Mouse (Mus musculus) heart, postnatal 25 days (tissue): ENCODE measurements around the gene Prkag2. TPM values are rescaled to one million over a fixed set of nuclear protein-coding genes. Genes with fewer than 3 reads are reported as not detected.

Source experiments
- DNase-seq: peaks from one replicate; pipeline ENCODE4 v3.0.0; 2022; ENCODE audit warnings: low spot score
- intact Hi-C: fragments of 180-260 bp; cut with DNase I; formaldehyde crosslinking; loops from one replicate; pipeline ENCODE4 v1.15.1; 2025
- total RNA-seq, 2 experiments: library from RNA; stranded (reverse); gene quantifications; 2 replicates each; pipeline ENCODE4 v1.2.3; 2021

Gene Prkag2
- total RNA-seq, 2 experiments from 2014 or later = 29.7 to 36.6 TPM

DNA sequence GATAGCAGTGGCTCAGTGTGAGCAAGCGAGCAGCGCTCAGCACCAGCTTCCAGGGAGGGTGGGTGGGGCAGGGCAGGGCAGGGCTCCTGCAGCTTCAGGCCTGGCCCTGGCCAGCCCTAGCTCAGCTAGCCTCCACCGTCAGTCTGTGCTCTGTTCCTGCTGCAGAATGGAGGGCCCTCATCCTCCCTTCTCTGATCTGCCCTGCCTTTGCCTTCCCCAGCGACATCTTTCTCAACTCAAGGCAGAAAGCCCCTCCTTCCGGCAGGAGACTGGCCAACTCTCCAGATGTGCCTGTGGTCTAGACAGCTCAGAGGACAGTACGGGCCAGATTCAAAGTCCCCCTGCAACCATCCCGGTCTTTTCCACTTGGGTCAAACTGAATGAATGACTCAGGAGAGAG is 42.0 kb downstream of the Prkag2 start:
- intact Hi-C loops = no loop called here
- DNase-seq = peak; percentile 44

DNA sequence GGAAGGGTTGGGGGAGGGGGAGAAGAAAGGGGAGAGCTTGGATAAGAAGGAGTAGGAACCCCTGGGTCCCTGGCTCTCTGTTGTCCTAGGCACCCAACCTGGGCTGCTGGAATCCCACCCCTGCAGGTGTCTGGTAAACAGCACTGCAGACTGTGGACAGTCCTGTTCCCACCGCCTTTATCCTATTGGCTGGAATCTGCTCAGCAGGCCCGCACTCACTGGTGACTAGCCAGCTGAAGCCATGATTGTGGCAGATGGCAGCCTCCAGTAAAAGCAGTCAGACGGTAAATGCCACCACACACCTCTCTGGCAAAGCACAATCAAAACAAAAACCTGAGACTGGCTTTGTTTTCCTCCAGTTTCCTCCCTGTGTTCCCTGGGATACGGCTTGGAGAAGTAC is 45.2 kb downstream of the Prkag2 start:
- DNase-seq = no peak
- intact Hi-C loops = no loop called here

DNA sequence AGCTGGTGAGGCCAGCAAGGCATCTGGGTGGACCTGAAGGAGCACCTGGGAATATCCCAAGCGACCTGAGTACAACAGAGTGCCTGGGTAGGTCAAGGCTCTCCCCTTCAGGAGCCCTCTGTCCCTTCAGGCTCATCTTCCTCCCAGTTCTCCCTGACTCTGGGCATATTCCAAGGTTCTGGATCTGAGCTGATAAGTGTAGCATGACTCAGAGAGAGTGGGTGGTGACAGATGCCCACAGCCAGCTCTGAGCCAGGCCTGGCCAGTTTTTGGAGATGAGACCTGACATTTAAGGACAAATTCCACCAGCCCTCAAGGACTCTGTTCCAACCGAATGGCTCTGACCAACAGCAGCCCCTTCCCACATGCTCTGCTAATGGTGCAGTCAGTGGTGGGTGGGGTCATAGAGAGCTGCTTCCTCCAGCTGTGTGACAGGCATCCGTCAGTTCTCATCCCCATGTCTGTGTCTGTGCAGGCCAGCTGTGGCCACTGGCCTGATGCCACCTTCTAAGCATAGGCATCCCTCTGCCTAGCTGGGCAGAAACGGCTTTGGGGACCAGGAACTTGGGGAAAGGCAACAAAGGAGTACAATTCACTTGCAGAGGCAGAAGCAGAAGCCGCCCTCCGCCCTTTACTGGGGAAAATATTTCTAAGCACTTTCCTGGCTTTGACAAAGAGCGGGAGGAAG is 46.3 kb downstream of the Prkag2 start:
- intact Hi-C loops = no loop called here
- no peak for DNase-seq

DNA sequence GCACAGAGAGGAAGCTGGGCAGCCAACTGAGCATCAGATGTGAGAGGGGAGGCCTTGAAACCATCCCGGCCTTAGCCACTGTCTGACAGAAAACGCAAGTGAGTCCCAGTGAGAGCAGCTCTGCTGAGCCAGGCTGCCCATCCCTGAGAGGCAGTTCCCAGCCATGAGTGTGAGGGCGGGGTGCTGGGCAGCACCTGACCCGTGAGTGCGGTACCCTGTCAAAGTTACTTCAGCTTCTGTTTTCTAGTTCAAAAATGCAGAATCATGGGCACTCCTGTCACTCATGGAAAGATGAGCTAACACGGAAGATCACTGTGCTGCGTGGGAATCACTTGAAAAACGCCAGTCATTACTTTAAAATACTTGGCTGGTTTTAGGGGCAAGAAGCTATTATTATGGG is 49.6 kb downstream of the Prkag2 start:
- no peak for DNase-seq
- intact Hi-C loops = no loop called here

DNA sequence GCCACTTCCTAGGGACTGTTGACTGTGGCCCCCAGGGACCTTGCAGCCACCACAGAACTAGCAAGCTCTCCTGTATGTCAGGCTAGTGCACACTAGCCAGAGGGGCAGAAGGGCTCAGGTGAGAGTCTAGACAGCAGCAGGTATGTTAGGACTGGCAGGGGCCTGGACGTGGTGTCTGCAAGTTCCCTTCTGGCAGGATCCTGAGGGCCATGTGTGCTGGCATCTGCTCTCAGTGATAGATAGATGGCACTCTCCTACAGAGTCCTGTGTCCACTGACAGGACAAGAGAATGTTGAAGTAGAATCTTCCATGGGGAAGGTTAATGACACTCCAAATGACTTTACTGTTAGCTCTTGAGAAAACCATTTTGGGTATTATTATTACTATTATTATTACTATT is 52.8 kb downstream of the Prkag2 start:
- intact Hi-C loops = no loop called here
- no peak for DNase-seq

DNA sequence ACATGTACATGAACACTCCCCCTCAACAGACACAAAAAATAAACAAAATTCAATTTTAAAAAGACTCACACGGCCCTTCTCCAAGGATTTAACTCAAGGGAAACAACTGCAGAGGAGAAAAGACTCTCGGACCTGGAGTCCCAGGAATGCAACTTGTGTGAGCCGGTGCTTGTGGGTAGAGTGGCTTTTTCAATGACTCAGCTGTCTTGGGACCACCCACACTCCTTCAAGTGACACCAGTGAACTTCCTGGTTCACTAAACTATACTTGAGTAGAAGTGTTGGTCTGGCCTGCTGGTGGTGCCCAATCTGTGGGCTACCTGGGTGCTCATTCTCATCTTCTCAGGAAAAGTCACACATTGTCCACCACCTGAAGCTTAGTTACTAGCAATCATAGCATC is 53.7 kb downstream of the Prkag2 start:
- intact Hi-C loops = no loop called here
- DNase-seq = no peak

DNA sequence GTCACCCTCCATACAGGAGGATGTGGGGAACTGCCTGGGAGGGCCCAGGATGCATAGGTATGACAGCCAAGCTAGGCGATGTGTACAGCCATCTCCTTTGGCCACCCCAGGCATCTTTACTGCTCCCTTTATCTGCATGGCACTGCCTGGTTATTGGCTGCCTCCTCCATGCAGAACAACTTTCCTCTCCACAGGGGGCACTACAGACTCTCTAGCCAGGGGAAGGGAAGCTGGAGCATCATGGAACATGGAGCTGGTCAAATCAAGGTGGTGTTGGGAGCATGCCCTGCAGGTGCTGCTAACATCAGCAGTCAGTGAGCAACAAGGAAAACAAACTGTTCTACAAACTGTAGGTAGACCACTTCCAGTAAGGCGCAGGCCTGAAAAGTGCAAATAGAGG is 56.4 kb downstream of the Prkag2 start:
- intact Hi-C loops = no loop called here
- DNase-seq = no peak

DNA sequence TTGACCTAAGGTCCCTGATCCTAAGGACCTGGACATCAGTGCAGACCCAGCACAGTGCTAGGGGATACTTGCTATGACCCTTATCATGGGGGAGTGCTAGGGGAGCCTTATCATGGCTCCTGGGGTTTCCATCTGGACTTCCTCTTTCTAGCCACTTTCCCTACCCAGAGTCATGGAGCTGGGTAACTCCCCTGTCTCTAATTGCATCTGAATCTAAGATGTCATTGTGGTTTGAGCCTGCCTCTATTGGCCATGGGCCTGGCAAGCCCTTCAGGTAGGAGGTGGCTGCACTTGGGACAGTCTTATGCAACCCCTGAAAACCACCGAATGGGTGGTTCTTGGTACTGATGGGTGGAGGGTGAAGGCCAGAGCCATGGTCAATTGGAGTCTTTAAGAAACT is 58.5 kb downstream of the Prkag2 start:
- no peak for DNase-seq
- intact Hi-C loops = no loop called here

DNA sequence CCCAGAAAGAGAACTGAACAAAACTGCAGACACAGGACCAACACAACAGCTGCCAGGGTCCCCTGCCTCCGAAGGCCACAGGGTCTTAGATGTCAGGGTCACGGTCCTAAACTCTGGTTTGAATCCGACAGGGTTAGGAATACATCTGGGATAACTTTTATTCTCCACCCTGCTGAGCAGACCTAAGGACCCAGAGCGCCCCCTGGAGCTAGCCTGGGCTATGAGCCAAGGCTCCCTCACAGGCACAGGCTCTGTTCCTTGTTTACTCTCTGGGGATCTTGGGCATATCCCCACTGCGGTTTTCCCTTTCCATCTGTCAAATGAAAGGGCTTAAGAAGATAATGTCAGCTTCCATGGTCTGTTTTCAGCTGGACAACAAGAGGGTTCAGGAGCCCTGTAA is 59.1 kb downstream of the Prkag2 start:
- DNase-seq = no peak
- intact Hi-C loops = no loop called here

DNA sequence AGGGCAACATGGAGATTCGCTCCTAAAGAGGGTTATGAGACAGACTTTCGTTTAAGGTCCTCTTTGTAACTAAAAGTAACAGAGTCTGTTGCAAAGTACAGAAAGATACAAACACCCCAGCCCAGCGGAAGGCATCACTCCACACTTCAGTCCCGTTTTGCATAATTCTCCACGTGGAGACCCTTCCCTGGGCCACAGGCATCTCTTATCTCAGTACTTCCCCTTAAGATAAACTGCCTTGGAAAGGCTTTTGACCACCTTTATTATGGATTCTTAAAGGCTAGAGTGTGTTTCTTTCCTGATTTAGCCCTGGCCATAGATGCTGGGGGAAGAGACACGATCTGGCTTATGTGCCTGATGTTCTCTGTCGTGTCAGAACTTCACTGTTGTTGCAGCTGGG is 59.5 kb downstream of the Prkag2 start:
- intact Hi-C loops = no loop called here
- no peak for DNase-seq

DNA sequence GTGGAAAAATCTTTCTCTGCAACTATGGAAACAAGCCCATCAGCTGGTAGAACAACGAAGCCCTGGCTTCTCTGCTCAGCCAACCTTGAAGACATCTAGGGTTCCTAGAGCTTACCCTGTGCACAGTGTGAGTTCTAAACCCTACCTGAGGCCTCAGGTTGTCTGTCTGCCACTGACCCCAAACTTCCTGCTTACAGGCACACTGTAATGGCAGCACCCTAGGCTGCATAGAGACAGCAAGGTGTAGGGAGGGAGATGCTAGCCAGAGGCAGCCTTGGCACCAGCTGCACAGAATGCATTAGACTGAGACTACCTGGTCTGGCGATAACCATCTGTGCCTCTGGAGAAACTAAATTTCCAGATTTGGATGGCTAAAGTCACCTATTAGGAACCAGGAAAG is 61.6 kb downstream of the Prkag2 start:
- intact Hi-C loops = no loop called here
- DNase-seq = no peak

DNA sequence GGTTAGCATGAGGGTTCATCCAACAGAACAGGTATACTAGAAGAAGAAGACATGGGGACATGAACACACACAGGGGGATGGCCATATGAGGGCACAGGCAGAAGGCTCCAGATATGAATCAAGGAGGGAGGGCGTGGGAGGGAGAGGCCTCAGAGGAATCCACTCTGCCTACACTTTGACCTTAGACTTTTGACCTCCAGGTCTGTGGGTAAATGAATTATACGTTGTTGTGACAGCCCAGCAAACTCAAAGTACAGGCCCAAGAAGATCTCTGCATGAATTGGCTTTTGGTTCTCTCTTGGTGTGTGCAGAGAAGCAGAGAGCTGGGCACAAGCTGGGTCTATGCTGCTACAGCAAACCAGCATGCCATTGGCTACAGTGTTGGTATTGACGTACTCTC is 65.1 kb downstream of the Prkag2 start:
- DNase-seq = no peak
- intact Hi-C loops = no loop called here

DNA sequence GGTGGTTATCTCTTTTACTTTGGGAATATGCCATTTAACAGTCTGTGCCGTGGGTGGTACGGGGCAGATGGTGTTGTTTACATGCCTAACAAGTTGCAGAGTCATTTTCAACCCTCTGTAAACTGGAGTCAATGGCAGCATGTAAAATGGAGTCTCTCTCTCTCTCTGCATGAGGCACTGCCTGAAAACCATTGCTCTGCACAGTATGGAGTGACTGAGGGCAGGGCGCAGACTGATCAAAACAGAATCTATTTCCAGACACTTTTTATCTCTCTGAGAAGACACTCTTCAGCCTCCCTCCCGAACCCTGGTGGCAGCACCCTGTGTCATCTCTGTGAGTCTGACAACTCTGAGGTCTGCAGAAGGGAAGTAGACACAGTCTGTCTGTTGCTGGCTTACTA is 69.0 kb downstream of the Prkag2 start:
- no peak for DNase-seq
- intact Hi-C loops = no loop called here

DNA sequence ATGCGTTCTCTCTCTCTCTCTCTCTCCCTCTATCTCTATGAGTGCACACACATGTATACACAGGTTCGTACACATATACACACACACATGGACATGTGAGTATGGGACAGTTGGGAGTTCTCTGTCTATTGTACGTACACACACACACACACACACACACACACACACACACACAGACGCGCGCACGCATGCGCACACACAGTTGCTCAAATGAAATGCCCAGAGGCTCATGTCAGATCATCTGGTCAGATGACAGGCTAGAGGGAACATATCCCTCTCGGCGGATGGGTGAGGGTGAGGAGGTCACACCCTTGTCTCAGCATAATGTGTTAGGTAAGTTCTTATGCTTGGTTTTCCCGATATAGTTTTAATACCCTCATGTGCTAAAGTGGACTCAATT is 69.4 kb downstream of the Prkag2 start:
- no peak for DNase-seq
- intact Hi-C loops = no loop called here

DNA sequence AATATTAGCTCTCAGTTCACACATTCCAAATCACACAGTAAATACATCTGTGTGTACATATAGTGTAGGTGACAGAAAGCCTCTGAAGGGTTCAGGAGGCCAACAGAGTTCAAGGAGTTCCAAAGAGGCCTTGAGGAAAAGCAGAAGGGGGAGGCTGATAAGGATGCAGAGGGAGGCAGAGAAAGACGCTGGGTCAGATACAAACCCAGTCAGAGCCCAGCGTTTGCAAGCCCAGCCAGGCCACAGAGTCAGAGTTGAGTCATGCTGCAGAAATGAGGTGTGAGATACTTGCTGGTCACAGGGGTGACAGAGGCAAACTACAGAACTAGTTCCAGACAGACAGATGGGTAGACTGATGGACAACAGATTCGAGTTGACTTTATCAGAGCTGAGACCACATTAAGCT is 70.2 kb downstream of the Prkag2 start:
- peak; percentile 35 for DNase-seq
- intact Hi-C loops = no loop called here

DNA sequence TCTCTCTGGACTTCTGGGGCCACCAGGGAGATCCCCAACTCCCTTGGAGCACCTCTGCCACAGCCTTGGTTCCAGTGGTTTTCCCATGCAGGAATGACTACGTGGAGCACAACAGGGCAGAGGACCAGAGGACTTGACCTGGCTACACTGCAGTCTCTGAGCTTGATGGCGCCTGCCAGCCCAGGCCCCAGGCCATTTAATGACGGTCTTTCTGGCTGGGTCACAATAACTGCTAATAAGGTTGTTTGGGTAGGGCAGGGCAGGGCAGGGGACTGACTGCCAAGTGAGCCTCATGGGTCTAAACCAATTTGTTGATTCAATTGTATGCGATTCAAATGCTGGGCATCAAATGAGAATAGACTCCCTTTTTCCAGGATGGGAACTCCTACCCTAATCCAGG is 72.8 kb downstream of the Prkag2 start:
- intact Hi-C loops = loop anchor here (10.0 kb wide), 1 partner anchor 137 kb away; no protein-coding TSS in a partner anchor
- DNase-seq = no peak

DNA sequence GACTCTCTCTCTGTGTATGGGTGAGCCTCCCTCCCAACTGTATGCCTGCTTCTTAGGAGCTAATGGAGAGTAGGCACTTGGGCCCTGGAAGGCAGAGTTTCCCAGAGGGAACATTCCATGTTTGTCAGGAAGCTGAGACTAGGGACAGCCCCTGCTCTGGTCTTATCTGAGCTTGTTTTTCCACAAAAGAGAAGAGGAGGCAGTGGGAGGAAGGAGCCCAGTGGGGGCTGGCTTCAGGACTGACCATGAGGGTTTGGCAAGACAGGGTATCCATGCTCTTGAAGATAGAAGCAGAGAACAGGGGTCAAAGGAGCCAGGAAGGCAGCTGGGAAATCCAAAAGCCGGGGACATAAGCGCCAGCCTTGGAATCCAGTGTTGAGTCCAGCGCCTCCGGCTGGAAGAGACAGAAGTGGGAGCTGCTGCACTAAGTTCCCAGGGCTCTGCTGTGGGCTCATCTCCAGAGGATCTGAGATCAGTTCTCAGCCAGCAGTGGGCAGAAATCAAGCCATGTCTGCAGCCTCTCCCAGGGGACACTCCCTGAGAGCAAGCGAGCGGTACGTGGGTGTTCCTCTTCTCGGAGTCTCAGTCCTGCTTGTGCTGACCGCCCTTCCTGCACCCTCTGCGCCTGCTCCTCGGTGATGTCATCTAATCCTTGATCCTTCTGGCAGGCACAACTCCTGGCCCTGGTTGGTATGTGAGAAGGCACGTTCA is 75.0 kb downstream of the Prkag2 start:
- intact Hi-C loops = loop anchor here (10.0 kb wide), 1 partner anchor 139 kb away; no protein-coding TSS in a partner anchor
- peak; percentile 67 for DNase-seq

DNA sequence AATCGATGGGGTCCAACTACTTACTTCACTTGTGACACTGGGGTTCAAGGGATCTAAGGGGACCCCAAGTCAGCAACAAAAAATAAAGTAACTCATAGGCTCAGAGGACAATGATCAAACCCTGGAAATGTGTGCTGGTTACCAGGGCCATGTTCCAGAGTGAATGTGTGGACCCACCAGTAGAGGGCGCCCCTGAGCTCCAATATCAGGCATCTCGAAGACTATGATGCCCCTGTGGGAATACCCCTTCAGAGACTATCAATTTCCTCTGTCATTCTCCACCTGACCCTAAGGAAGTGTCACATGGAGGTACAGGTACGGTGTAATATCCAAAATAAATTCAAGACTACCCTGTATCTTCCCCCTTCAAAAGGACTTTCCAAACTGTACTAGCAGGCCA is 77.5 kb downstream of the Prkag2 start:
- DNase-seq = no peak
- intact Hi-C loops = loop anchor here (10.0 kb wide), 1 partner anchor 142 kb away; no protein-coding TSS in a partner anchor

DNA sequence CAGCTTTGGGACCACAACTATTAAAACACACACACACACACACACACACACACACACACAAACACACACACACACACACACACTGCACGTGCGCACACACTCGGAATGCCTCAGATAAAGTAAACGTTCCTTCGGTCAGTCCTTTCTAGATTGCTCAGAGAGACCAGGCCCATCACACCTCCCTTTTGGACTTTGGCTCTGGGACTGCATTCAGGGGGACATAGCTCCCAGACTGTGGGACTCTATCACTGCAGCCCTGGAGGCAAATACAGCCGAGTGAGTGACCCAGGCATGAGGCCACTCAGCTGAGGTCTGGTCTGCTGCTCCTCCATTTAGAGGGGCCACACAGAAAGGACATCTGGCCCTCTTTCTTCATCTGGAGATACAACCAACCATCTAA is 81.2 kb downstream of the Prkag2 start:
- intact Hi-C loops = no loop called here
- no peak for DNase-seq

DNA sequence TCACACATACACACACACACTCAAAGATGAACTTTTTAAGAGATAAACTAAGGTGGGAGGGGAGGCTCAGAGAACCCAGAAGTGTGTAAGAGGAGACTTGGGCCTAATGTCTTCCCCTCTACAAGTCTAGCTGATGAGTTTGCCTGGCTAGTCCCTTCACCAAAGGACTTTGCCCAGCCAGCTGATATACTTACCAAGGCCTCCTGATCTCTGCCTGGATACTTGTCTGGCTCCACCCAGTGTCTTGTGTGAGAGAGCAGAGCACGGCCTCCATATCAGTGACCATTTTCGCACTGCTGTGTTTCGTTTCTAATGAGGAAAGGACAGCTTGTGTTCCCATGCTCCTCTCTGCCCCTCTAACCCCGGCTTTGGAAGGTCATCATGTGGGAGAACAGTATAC is 88.3 kb downstream of the Prkag2 start:
- intact Hi-C loops = loop anchor here (5.0 kb wide), 2 partner anchors 85 to 210 kb away; no protein-coding TSS in a partner anchor
- DNase-seq = no peak

DNA sequence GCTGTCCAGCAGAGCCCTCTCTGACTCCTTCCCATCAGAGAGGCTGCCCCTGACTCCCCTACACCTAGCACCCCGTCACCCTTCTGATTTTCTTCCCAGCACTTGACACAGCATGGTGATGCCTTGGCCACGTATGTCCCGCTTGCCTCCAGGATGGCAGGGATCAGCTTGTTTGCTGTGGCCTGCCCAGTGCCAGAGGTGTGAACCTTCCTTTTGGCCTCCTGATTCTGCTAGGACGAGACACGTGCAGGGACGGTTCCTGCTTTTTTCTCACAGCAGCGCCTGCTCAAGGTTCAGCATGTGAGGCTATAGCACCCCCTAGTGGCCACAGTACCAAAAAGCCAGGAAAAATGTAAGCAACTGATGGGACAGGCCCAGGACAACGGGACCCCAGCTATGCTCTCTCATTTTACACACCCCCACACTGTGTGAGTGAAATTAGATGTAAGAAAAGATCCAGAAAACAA is 89.4 kb downstream of the Prkag2 start:
- DNase-seq = peak; percentile 46

More for the DNA sequence above, 89.4 kb downstream of the Prkag2 start:
- intact Hi-C loops = loop anchor here (2.0 to 5.0 kb wide), 5 partner anchors 72 to 336 kb away; no protein-coding TSS in a partner anchor
